Mouse (Mus musculus): ENCODE data around the gene Wsb1. TPM values are rescaled to one million over a fixed set of nuclear protein-coding genes. Genes with fewer than 3 reads are reported as not detected.
A peak's percentile ranks its signal among the peaks of the same experiment; 100 is the strongest.

The Wsb1 gene
- polyA plus RNA-seq, 1 experiment from 2014 or later, result 38.0 TPM

GRCm38 (mm10) chr11:79209113-79209512 is 45.4 kb downstream of the Wsb1 start:
- H3K36me3 ChIP-seq, result no peaks in the 10 kb centered on the region
- H3K27ac ChIP-seq, result no peak overlapping the region
- no peaks in the 10 kb centered on the region for H3K9me3 ChIP-seq (replicated peaks)
- DNase-seq, result no peak
- H3K4me3 ChIP-seq (replicated peaks), result no peak overlapping the region
- H3K4me2 ChIP-seq, result no peak overlapping the region
- H3K4me1 ChIP-seq (replicated peaks), result 0 out of 2 replicates have a peak, but pooled peaks cover 3% of the 10 kb centered on the region
- no peaks in the 10 kb centered on the region for H3K27me3 ChIP-seq
- 31% methylated on average over 5 of the region's 5 CpGs for WGBS (ENCODE audit: insufficient replicate concordance)
- ATAC-seq (ENCODE audit: low read depth), result no peak
- H3K9ac ChIP-seq, result no peak overlapping the region

GRCm38 (mm10) chr11:79208462-79208861 is 46.0 kb downstream of the Wsb1 start:
- H3K27me3 ChIP-seq, result 0 out of 2 replicates have a peak, but pooled peaks cover 3% of the 10 kb centered on the region
- H3K9ac ChIP-seq, result no peak overlapping the region
- 81% methylated on average over 4 of the region's 4 CpGs for WGBS (ENCODE audit: insufficient replicate concordance)
- no peak overlapping the region for H3K27ac ChIP-seq
- no peak for DNase-seq
- H3K36me3 ChIP-seq, result no peaks in the 10 kb centered on the region
- 0 out of 2 replicates have a peak, but pooled peaks cover 3% of the 10 kb centered on the region for H3K4me1 ChIP-seq (replicated peaks)
- no peak overlapping the region for H3K4me3 ChIP-seq (replicated peaks)
- no peaks in the 10 kb centered on the region for H3K9me3 ChIP-seq (replicated peaks)
- no peak for ATAC-seq (ENCODE audit: low read depth)
- no peak overlapping the region for H3K4me2 ChIP-seq

- Histone ChIP-seq H3K36me3 (no peaks in the 10 kb centered on the region), H3K27me3 (0 out of 2 replicates have a peak, but pooled peaks cover 3% of the 10 kb centered on the region), H3K9ac (no peak overlapping the region), H3K4me1 (replicated peaks) (0 out of 2 replicates have a peak, but pooled peaks cover 3% of the 10 kb centered on the region), H3K27ac (no peak overlapping the region), H3K4me3 (replicated peaks) (no peak overlapping the region), H3K9me3 (replicated peaks) (no peaks in the 10 kb centered on the region), H3K4me2 (no peak overlapping the region)
- ATAC-seq (ENCODE audit: low read depth) (no peak), DNase-seq (no peak)
- 60% methylated on average over 10 of the region's 10 CpGs for WGBS (ENCODE audit: insufficient replicate concordance)
Observed at GRCm38 (mm10) chr11:79207691-79208090, 46.8 kb downstream of the Wsb1 start.

GRCm38 (mm10) chr11:79204444-79204843 is 50.0 kb downstream of the Wsb1 start:
- H3K4me2 ChIP-seq, result no peak overlapping the region
- 0 out of 2 replicates have a peak, but pooled peaks cover 3% of the 10 kb centered on the region for H3K27me3 ChIP-seq
- H3K4me1 ChIP-seq (replicated peaks), result no peaks in the 10 kb centered on the region
- no peak overlapping the region for H3K9ac ChIP-seq
- H3K27ac ChIP-seq, result no peak overlapping the region
- H3K9me3 ChIP-seq (replicated peaks), result no peaks in the 10 kb centered on the region
- no peak for ATAC-seq (ENCODE audit: low read depth)
- no peaks in the 10 kb centered on the region for H3K36me3 ChIP-seq
- H3K4me3 ChIP-seq (replicated peaks), result no peak overlapping the region
- WGBS (ENCODE audit: insufficient replicate concordance), result 66% methylated on average over 3 of the region's 3 CpGs
- DNase-seq, result no peak

- H3K4me3 ChIP-seq (replicated peaks), result no peak overlapping the region
- 0 out of 2 replicates have a peak, but pooled peaks cover 3% of the 10 kb centered on the region for H3K27me3 ChIP-seq
- DNase-seq (no peak), ATAC-seq (ENCODE audit: low read depth) (no peak)
- no peak overlapping the region for H3K9ac ChIP-seq
- peaks cover 3% of the 10 kb centered on the region; the same call in 1 of the 2 replicates for H3K4me1 ChIP-seq (replicated peaks)
- H3K36me3 ChIP-seq, result no peaks in the 10 kb centered on the region
- H3K4me2 ChIP-seq, result no peak overlapping the region
- no peaks in the 10 kb centered on the region for H3K9me3 ChIP-seq (replicated peaks)
- 0 out of 2 replicates have a peak overlapping the region, but pooled peaks have one; percentile 1 for H3K27ac ChIP-seq
- 62% methylated on average over 7 of the region's 7 CpGs for WGBS (ENCODE audit: insufficient replicate concordance)
Observed at GRCm38 (mm10) chr11:79200502-79200901, 54.0 kb downstream of the Wsb1 start.

- Histone ChIP-seq H3K9ac (no peak overlapping the region), H3K4me2 (no peak overlapping the region), H3K27me3 (0 out of 2 replicates have a peak, but pooled peaks cover under 1% of the 10 kb centered on the region), H3K4me1 (replicated peaks) (peaks cover 3% of the 10 kb centered on the region; the same call in 1 of the 2 replicates), H3K4me3 (replicated peaks) (no peak overlapping the region), H3K9me3 (replicated peaks) (no peaks in the 10 kb centered on the region), H3K27ac (no peak overlapping the region), H3K36me3 (no peaks in the 10 kb centered on the region)
- DNase-seq (no peak), ATAC-seq (ENCODE audit: low read depth) (no peak)
- WGBS (ENCODE audit: insufficient replicate concordance), result 71% methylated on average over 4 of the region's 4 CpGs
Observed at GRCm38 (mm10) chr11:79198562-79198961, 55.9 kb downstream of the Wsb1 start.

GRCm38 (mm10) chr11:79197846-79198235 is 56.6 kb downstream of the Wsb1 start:
- no peak for ATAC-seq (ENCODE audit: low read depth)

GRCm38 (mm10) chr11:79196876-79197845 is 57.3 kb downstream of the Wsb1 start:
- WGBS (ENCODE audit: insufficient replicate concordance), result 55% methylated on average over 13 of the region's 13 CpGs
- no peak overlapping the region for H3K4me2 ChIP-seq
- ATAC-seq (ENCODE audit: low read depth), result no peak

More at GRCm38 (mm10) chr11:79197846-79198235, 56.6 kb downstream of the Wsb1 start:
- Histone ChIP-seq H3K27ac (no peak overlapping the region), H3K4me1 (replicated peaks) (peaks cover 3% of the 10 kb centered on the region; the same call in 1 of the 2 replicates), H3K4me3 (replicated peaks) (no peak overlapping the region), H3K9ac (no peak overlapping the region), H3K36me3 (no peaks in the 10 kb centered on the region), H3K4me2 (no peak overlapping the region), H3K27me3 (0 out of 2 replicates have a peak, but pooled peaks cover 3% of the 10 kb centered on the region), H3K9me3 (replicated peaks) (no peaks in the 10 kb centered on the region)
- 31% methylated on average over 6 of the region's 6 CpGs for WGBS (ENCODE audit: insufficient replicate concordance)
- DNase-seq, result no peak

GRCm38 (mm10) chr11:79196196-79196869 is 58.1 kb downstream of the Wsb1 start:
- Histone ChIP-seq H3K4me3 (replicated peaks) (no peak overlapping the region), H3K27me3 (0 out of 2 replicates have a peak, but pooled peaks cover 3% of the 10 kb centered on the region), H3K9me3 (replicated peaks) (no peaks in the 10 kb centered on the region), H3K9ac (no peak overlapping the region), H3K4me2 (no peak overlapping the region), H3K4me1 (replicated peaks) (peaks cover 3% of the 10 kb centered on the region; the same call in 1 of the 2 replicates), H3K36me3 (no peaks in the 10 kb centered on the region), H3K27ac (no peak overlapping the region)
- ATAC-seq (ENCODE audit: low read depth), result no peak
- WGBS (ENCODE audit: insufficient replicate concordance), result 38% methylated on average over 3 of the region's 3 CpGs
- no peak for DNase-seq

More at GRCm38 (mm10) chr11:79196876-79197845, 57.3 kb downstream of the Wsb1 start:
- Histone ChIP-seq H3K4me1 (replicated peaks) (peaks cover 3% of the 10 kb centered on the region; the same call in 1 of the 2 replicates), H3K9me3 (replicated peaks) (no peaks in the 10 kb centered on the region), H3K27ac (no peak overlapping the region), H3K9ac (no peak overlapping the region), H3K36me3 (no peaks in the 10 kb centered on the region), H3K4me3 (replicated peaks) (no peak overlapping the region), H3K27me3 (0 out of 2 replicates have a peak, but pooled peaks cover 3% of the 10 kb centered on the region)
- DNase-seq, result no peak

- peak; percentile 23 for DNase-seq
- Histone ChIP-seq H3K36me3 (no peaks in the 10 kb centered on the region), H3K4me1 (replicated peaks) (peaks cover 3% of the 10 kb centered on the region; the same call in 1 of the 2 replicates), H3K9me3 (replicated peaks) (no peaks in the 10 kb centered on the region), H3K27ac (no peak overlapping the region), H3K9ac (no peak overlapping the region), H3K4me3 (replicated peaks) (no peak overlapping the region), H3K27me3 (0 out of 2 replicates have a peak, but pooled peaks cover 3% of the 10 kb centered on the region), H3K4me2 (no peak overlapping the region)
- 74% methylated on average over 1 of the region's 1 CpGs for WGBS (ENCODE audit: insufficient replicate concordance)
- no peak for ATAC-seq (ENCODE audit: low read depth)
Observed at GRCm38 (mm10) chr11:79192176-79192575, 62.3 kb downstream of the Wsb1 start.

GRCm38 (mm10) chr11:79191214-79191613 is 63.3 kb downstream of the Wsb1 start:
- ATAC-seq (ENCODE audit: low read depth) (no peak), DNase-seq (no peak)
- H3K4me2 ChIP-seq, result no peak overlapping the region
- H3K27ac ChIP-seq, result no peak overlapping the region
- H3K4me1 ChIP-seq (replicated peaks), result peaks cover 3% of the 10 kb centered on the region; the same call in 1 of the 2 replicates
- no peaks in the 10 kb centered on the region for H3K9me3 ChIP-seq (replicated peaks)
- no peaks in the 10 kb centered on the region for H3K36me3 ChIP-seq
- no peak overlapping the region for H3K4me3 ChIP-seq (replicated peaks)
- H3K27me3 ChIP-seq, result 0 out of 2 replicates have a peak, but pooled peaks cover 3% of the 10 kb centered on the region
- H3K9ac ChIP-seq, result no peak overlapping the region
- WGBS (ENCODE audit: insufficient replicate concordance), result 68% methylated on average over 4 of the region's 4 CpGs
